Mouse (Mus musculus): ENCODE data around the gene Myom3.

Gene Myom3

GRCm38 (mm10) chr4:135761569-135761968 is 2.1 kb downstream of the Myom3 start:
- DNase-seq (ENCODE audit: low spot score in 2 of 2) = no peak

GRCm38 (mm10) chr4:135762251-135762906 is 2.9 kb downstream of the Myom3 start:
- DNase-seq (ENCODE audit: low spot score in 2 of 2) = peak; percentile 55 to 70

GRCm38 (mm10) chr4:135764700-135765099 is 5.2 kb downstream of the Myom3 start:
- DNase-seq (ENCODE audit: low spot score in 2 of 2) = no peak

GRCm38 (mm10) chr4:135765707-135766106 is 6.2 kb downstream of the Myom3 start:
- DNase-seq (ENCODE audit: low spot score in 2 of 2) = no peak

GRCm38 (mm10) chr4:135766976-135767375 is 7.5 kb downstream of the Myom3 start:
- no peak for DNase-seq (ENCODE audit: low spot score in 2 of 2)

GRCm38 (mm10) chr4:135768572-135769526 is 9.3 kb downstream of the Myom3 start:
- peak in 1 of 2 experiments; percentile 19 for DNase-seq (ENCODE audit: low spot score in 2 of 2)

GRCm38 (mm10) chr4:135770611-135771305 is 11.2 kb downstream of the Myom3 start:
- DNase-seq (ENCODE audit: low spot score in 2 of 2) = no peak

GRCm38 (mm10) chr4:135771592-135771991 is 12.1 kb downstream of the Myom3 start:
- no peak for DNase-seq (ENCODE audit: low spot score in 2 of 2)

GRCm38 (mm10) chr4:135772671-135773070 is 13.2 kb downstream of the Myom3 start:
- no peak for DNase-seq (ENCODE audit: low spot score in 2 of 2)

- DNase-seq (ENCODE audit: low spot score in 2 of 2) = no peak
Measured at GRCm38 (mm10) chr4:135774496-135774895, 15.0 kb downstream of the Myom3 start.

GRCm38 (mm10) chr4:135776850-135777249 is 17.3 kb downstream of the Myom3 start:
- DNase-seq (ENCODE audit: low spot score in 2 of 2) = no peak

GRCm38 (mm10) chr4:135779661-135780060 is 20.1 kb downstream of the Myom3 start:
- no peak for DNase-seq (ENCODE audit: low spot score in 2 of 2)

GRCm38 (mm10) chr4:135780255-135780654 is 20.7 kb downstream of the Myom3 start:
- DNase-seq (ENCODE audit: low spot score in 2 of 2) = no peak

GRCm38 (mm10) chr4:135781304-135781703 is 21.8 kb downstream of the Myom3 start:
- no peak for DNase-seq (ENCODE audit: low spot score in 2 of 2)

GRCm38 (mm10) chr4:135786581-135786980 is 27.1 kb downstream of the Myom3 start:
- DNase-seq (ENCODE audit: low spot score in 2 of 2) = no peak

- no peak for DNase-seq (ENCODE audit: low spot score in 2 of 2)
Measured at GRCm38 (mm10) chr4:135787271-135787670, 27.8 kb downstream of the Myom3 start.

GRCm38 (mm10) chr4:135789135-135789534 is 29.6 kb downstream of the Myom3 start:
- DNase-seq (ENCODE audit: low spot score in 2 of 2) = no peak

GRCm38 (mm10) chr4:135792821-135793220 is 33.3 kb downstream of the Myom3 start:
- DNase-seq (ENCODE audit: low spot score in 2 of 2) = no peak

GRCm38 (mm10) chr4:135797931-135798330 is 38.4 kb downstream of the Myom3 start:
- no peak for DNase-seq (ENCODE audit: low spot score in 2 of 2)

- DNase-seq (ENCODE audit: low spot score in 2 of 2) = peak; percentile 51 to 83
Measured at GRCm38 (mm10) chr4:135801543-135801942, 42.0 kb downstream of the Myom3 start.

GRCm38 (mm10) chr4:135803299-135803698 is 43.8 kb downstream of the Myom3 start:
- peak in 1 of 2 experiments; percentile 28 for DNase-seq (ENCODE audit: low spot score in 2 of 2)

- DNase-seq (ENCODE audit: low spot score in 2 of 2) = no peak
Measured at GRCm38 (mm10) chr4:135804169-135804568, 44.7 kb downstream of the Myom3 start.

Data from thymus, postnatal 10 days (tissue).